Mouse (Mus musculus) midbrain, embryonic 12.5 days (tissue): ENCODE data around the gene Mzf1. TPM values are rescaled to one million over a fixed set of nuclear protein-coding genes. Genes with fewer than 3 reads are reported as not detected.

Experiments used
- ATAC-seq: fragments of 200-750 bp; cut with Nextera tagmentation; 2 replicates; pipeline ENCODE4 v1.8.0; 2017; ENCODE audit warnings: low read depth, moderate TSS enrichment, moderate library complexity; ENCODE audit not compliant: low FRiP score
- H3K27ac ChIP-seq: fragments of 300-500 bp; sonication (generic); replicated peaks from 2 replicates; pipeline ENCODE4 v1.5.1; 2016; ENCODE audit warnings: mild to moderate bottlenecking
- H3K27me3 ChIP-seq: fragments of 300-500 bp; sonication (generic); 2 replicates; pipeline ENCODE4 v1.6.1; 2016; ENCODE audit warnings: mild to moderate bottlenecking
- H3K36me3 ChIP-seq: fragments of 300-500 bp; sonication (generic); 2 replicates; pipeline ENCODE4 v1.6.1; 2016
- H3K4me1 ChIP-seq: fragments of 300-500 bp; sonication (generic); 2 replicates; pipeline ENCODE4 v1.6.1; 2016
- H3K4me2 ChIP-seq: fragments of 300-500 bp; sonication (generic); replicated peaks from 2 replicates; pipeline ENCODE4 v1.6.1; 2016; ENCODE audit warnings: mild to moderate bottlenecking, moderate library complexity
- H3K4me3 ChIP-seq: fragments of 300-500 bp; sonication (generic); 2 replicates; pipeline ENCODE4 v1.5.1; 2016; ENCODE audit warnings: mild to moderate bottlenecking
- H3K9ac ChIP-seq: fragments of 300-500 bp; sonication (generic); replicated peaks from 2 replicates; pipeline ENCODE4 v1.6.1; 2016; ENCODE audit warnings: mild to moderate bottlenecking, moderate library complexity
- H3K9me3 ChIP-seq: fragments of 300-500 bp; sonication (generic); 2 replicates; pipeline ENCODE4 v1.6.1; 2016; ENCODE audit warnings: mild to moderate bottlenecking
- WGBS: fragments of 180-500 bp; shearing (Covaris S2); methylation state at CpG from one replicate; pipeline ENCODE4 v1.1.7; 2016; 5-methylcytosine and 5-hydroxymethylcytosine counted together
- polyA plus RNA-seq: library from polyadenylated mRNA; unstranded; fragments of >200 nt; fragmentation: Nextera tagmentation; extraction: Ambion mirVana; gene quantifications from 2 replicates; pipeline ENCODE4 v1.2.1, GENCODE M21; 2016

The Mzf1 gene
- polyA plus RNA-seq, 1 experiment from 2014 or later: 5.2 TPM

DNA sequence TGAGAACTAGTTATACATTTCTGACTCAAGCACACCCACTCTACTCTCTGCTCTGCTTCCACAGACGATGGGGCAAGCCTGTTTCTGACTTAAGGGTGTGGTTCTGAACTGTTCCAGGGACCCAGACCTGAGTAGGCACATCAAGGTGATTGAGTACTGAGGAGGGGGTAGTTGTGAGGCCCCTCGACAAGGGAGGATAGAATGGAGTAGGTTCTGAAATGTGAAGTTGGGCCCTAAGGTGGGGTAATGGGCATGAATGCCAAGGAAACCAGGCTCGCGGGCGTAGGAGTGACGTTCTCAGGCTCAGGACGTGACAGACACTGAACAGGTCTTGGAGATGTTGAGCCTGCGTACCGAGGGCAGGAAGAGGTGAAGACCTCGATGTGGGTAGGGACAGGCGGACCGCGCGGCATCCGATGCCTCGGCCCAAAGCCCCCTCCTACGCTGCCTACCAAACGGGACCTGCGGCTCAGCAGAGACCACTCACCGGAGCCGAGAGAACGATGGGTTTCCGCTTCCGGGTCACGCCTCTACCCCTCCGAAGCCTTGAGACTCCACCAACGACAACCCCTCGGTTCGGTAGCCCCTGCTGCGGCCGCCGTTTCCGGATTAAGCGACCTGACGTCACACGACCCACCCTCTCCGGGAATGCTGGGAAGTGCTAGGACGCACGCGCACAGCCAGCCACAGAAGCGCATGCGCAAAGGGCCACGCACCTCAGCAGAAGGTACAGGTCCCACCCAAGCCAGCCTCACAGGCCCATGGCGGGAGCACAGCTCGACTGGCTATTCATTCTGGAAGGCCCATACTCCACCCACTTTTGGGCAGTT is 20.2 kb downstream of the Mzf1 start, which contains the start of gene Chmp2a:
Gene Chmp2a (minus strand): TSS at position 660 of the 830 bp plus-strand sequence.
- Histone ChIP-seq H3K4me2 (peak within 1 kb of the TSS; percentile 78), H3K4me3 (peak within 1 kb of the TSS; percentile 55), H3K9me3 (no peaks in the 10 kb centered on the region), H3K27me3 (no peaks in the 10 kb centered on the region), H3K27ac (peak within 1 kb of the TSS; percentile 90), H3K36me3 (peaks cover 51% of the 10 kb centered on the region), H3K4me1 (peaks cover 37% of the 10 kb centered on the region), H3K9ac (peak within 1 kb of the TSS; percentile 71)
- peak; percentile 80 for ATAC-seq
- under 1% methylated on average over 45 of the region's 45 CpGs for WGBS

DNA sequence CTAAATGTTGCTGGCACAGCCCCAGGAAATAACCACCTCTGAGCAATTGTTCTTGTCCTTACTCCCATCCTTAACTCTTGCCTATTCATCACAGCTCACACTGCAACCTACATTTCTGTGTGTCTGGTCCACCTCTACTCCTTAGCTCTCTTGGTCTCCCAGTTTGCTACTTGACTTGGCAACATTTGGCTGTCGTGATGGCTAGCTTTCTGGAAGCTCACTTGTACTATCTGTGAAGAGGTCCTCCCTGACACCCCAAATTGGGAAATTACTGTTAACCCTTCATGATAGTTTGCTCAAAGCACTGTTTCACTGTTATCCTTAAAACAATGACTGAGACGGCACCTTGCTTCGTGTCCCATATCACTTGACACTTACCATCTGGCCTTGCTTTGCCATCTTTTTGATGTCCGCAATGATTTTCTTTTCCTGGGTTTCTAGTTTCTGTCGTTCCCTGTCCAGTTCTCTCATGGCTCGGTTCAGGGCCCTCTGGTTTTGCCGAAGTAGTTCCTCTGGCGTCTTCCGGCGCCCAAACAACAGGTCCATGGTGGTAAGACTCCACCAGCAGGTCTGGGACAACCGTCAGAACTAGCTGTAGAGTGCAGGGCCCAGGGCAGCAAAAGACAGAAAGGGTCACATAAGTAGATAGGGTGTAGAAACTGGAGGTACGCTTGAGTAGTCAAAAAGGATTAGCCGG is 21.0 kb downstream of the Mzf1 start:
- no peak for ATAC-seq
- H3K27me3 ChIP-seq: no peaks in the 10 kb centered on the region
- H3K27ac ChIP-seq: peak overlapping the region; percentile 90
- H3K9me3 ChIP-seq: no peaks in the 10 kb centered on the region
- peak overlapping the region; percentile 71 for H3K9ac ChIP-seq
- H3K4me2 ChIP-seq: peak overlapping the region; percentile 78
- H3K36me3 ChIP-seq: peaks cover 59% of the 10 kb centered on the region
- WGBS: 54% methylated on average over 13 of the region's 13 CpGs
- peaks cover 29% of the 10 kb centered on the region for H3K4me1 ChIP-seq
- H3K4me3 ChIP-seq: peak overlapping the region; percentile 55

DNA sequence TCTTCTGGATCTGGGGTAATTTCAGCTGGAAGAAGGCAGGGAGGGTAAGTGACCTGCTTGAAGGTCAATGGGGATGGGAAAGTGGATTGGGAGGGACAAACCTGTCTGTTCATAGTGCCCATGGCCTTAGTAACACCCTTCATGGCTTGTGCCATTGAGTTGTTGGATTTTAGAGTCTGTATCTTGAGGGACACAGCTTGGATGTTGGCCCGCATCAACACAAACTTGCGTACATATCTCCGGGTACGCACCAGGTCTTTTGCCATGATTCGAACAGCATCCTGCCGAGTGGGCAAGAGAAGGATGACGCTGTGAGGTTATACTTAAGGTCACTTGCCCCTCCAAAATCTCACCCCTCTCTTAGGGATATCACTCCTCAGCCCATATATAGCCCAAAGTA is 22.0 kb downstream of the Mzf1 start:
- H3K4me1 ChIP-seq: peaks cover 27% of the 10 kb centered on the region
- ATAC-seq: no peak
- no peak overlapping the region for H3K4me3 ChIP-seq
- H3K9me3 ChIP-seq: no peaks in the 10 kb centered on the region
- peaks cover 70% of the 10 kb centered on the region for H3K36me3 ChIP-seq
- no peak overlapping the region for H3K27ac ChIP-seq
- no peaks in the 10 kb centered on the region for H3K27me3 ChIP-seq
- no peak overlapping the region for H3K4me2 ChIP-seq
- no peak overlapping the region for H3K9ac ChIP-seq
- 93% methylated on average over 7 of the region's 7 CpGs for WGBS

DNA sequence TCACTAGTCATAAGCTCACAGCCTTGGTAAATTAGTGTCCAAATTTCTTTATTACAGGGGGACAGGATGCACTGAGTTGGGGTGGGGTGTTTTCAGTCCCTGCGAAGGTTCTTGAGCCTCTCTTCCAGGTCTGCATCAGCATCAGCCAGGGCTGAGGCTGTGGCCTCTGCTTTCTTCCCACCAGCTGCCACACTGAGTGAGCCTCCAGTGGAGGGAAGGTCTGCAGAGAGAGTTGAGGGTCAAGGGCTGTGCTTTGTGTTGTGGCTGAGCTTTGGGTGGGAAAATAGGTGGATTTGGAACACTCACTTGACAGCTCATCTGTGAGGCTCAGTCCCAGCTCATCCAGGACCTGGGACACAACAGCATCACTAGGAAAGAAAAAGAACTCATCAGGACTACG is 22.6 kb downstream of the Mzf1 start:
- Histone ChIP-seq H3K36me3 (peaks cover 75% of the 10 kb centered on the region), H3K4me1 (peaks cover 29% of the 10 kb centered on the region), H3K4me3 (no peak overlapping the region), H3K4me2 (no peak overlapping the region), H3K27ac (no peak overlapping the region), H3K9me3 (no peaks in the 10 kb centered on the region), H3K9ac (no peak overlapping the region), H3K27me3 (no peaks in the 10 kb centered on the region)
- no peak for ATAC-seq
- 86% methylated on average over 2 of the region's 2 CpGs for WGBS

DNA sequence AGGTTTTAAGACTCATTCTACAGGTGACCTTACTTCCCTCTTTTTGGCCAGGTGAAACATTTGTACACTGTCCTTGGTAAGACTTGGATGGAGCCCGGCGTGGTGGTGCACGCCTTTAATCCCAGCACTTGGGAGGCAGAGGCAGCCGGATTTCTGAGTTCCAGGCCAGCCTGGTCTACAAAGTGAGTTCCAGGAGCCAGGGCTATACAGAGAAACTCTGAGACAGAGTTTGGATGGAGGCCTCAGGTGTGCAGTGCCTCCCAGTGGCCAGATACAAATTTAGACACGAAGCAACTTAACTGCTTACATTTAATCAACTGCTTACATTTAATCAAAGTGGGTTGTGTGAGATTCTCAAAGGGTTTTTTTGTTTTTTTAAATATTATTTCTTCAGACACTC is 23.5 kb downstream of the Mzf1 start:
- 76% methylated on average over 5 of the region's 5 CpGs for WGBS
- Histone ChIP-seq H3K9me3 (no peaks in the 10 kb centered on the region), H3K27me3 (no peaks in the 10 kb centered on the region), H3K4me3 (no peak overlapping the region), H3K4me2 (no peak overlapping the region), H3K27ac (no peak overlapping the region), H3K36me3 (peaks cover 81% of the 10 kb centered on the region), H3K4me1 (peaks cover 29% of the 10 kb centered on the region), H3K9ac (no peak overlapping the region)
- no peak for ATAC-seq

DNA sequence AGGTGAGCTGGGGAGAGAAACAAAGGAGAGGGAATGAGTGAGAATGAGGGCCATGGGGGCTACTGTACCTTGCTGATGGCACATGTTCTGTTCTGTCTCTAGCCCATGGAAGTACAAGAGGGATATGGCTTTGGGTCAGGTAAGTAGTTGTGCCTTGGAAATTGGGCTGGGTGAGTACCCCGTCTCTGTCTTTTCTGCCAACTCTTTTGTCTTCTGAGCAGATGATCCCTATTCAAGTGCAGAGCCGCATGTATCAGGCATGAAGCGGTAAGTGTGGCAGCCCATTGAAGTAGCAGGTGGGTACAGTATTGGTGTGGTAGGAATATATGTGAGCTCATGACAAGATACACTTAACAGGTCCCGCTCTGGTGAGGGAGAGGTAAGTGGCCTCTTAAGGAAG is 25.6 kb downstream of the Mzf1 start:
- 90% methylated on average over 4 of the region's 4 CpGs for WGBS
- H3K36me3 ChIP-seq: peaks cover 75% of the 10 kb centered on the region
- H3K4me2 ChIP-seq: no peak overlapping the region
- no peak overlapping the region for H3K9ac ChIP-seq
- H3K4me3 ChIP-seq: no peak overlapping the region
- H3K9me3 ChIP-seq: no peaks in the 10 kb centered on the region
- no peaks in the 10 kb centered on the region for H3K27me3 ChIP-seq
- ATAC-seq: no peak
- H3K27ac ChIP-seq: no peak overlapping the region
- H3K4me1 ChIP-seq: peaks cover 27% of the 10 kb centered on the region

DNA sequence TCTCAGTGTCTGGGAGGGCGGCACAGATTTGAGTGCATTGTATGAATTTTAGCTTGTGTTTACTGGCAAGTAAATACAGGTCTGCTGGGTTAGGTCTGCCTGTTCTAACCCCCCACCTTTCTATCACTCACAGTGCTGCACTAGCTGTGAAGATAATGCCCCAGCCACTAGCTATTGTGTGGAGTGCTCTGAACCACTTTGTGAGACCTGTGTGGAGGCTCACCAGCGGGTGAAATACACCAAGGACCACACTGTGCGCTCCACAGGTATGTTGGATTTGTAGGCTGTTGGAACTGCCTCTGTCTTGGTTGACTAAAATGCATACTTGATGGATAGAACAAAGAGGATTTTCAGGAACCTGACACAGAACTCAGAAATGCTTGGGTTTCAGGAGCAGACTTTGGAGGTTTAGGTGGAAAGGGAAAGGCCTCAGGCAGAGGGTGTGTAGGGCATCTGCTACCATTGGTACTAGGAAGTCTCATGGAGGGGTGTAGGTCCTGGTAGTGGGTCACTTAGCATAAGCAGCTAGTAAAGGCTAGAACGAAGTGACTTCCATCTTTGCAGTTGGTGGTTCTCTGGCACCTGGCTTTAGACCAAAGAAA is 29.0 kb downstream of the Mzf1 start:
- Histone ChIP-seq H3K4me2 (peak overlapping the region; percentile 97), H3K4me3 (peak overlapping the region; percentile 73), H3K9ac (peak overlapping the region; percentile 91), H3K4me1 (peaks cover 28% of the 10 kb centered on the region), H3K27me3 (no peaks in the 10 kb centered on the region), H3K27ac (peak overlapping the region; percentile 98; the same call in 1 of the 2 replicates), H3K9me3 (no peaks in the 10 kb centered on the region), H3K36me3 (peaks cover 52% of the 10 kb centered on the region)
- ATAC-seq: no peak
- 30% methylated on average over 4 of the region's 4 CpGs for WGBS

DNA sequence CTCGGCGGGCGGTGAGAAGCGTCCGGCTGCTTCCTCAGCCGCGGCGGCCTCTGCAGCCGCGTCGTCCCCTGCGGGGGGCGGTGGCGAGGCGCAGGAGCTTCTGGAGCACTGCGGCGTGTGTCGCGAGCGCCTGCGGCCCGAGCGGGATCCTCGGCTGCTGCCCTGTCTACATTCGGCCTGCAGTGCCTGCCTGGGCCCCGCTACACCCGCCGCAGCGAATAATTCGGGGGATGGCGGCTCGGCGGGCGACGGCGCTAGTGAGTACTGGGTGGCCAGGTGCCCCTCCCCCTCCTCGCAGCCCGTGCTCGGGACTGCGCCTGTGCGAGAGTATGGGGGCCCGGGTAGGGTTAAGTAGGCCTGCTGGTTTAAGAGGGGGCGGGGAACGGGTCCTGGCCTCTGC is 29.8 kb downstream of the Mzf1 start:
- Histone ChIP-seq H3K27ac (peak overlapping the region; percentile 98), H3K9me3 (no peaks in the 10 kb centered on the region), H3K36me3 (peaks cover 44% of the 10 kb centered on the region), H3K27me3 (no peaks in the 10 kb centered on the region), H3K4me1 (peaks cover 28% of the 10 kb centered on the region), H3K4me2 (peak overlapping the region; percentile 97), H3K9ac (peak overlapping the region; percentile 91), H3K4me3 (peak overlapping the region; percentile 73)
- peak; percentile 67 for ATAC-seq
- WGBS: under 1% methylated on average over 22 of the region's 44 CpGs

DNA sequence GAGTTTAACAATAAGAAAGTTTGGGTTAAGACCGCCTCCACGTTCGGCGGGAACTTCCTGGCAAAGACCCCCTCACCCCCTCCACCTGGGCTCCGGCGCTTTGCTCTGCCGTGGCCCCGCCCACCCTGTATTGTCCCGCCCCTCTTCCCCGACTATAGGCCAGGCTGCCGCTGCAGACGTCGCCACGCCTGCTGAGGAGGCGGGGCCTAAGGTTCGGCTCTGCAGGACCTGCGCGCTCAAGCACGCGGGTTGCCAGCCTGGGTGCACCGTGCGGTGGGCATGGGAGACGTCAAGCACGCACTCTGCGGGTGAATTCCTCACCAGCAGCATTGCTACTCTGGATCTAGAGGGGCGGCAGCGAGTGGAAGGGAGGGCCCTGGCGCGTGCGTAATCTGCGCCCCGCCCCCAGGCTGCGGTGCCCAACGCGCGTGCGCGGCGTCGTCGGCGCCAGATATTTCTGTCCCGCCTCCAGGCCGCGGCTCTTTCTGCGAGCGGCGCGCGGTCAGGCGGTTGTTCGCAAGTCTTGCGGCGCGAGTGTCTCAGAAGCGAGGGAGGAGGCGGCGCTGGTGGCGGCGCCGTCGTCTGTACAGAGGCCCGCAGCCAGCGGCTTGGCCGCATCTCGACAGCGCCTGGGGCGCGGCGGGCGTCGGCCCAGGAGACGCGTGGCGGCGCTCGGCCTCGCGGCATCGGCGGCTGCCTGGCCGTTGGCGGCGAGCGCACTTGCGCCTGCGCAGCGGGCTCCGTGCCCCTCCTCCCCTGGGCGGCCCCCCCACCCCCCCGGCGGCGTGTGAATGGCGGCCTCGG is 30.4 kb downstream of the Mzf1 start:
- Histone ChIP-seq H3K4me2 (peak overlapping the region; percentile 97), H3K27ac (peak overlapping the region; percentile 98), H3K4me3 (peak overlapping the region; percentile 73), H3K27me3 (no peaks in the 10 kb centered on the region), H3K36me3 (peaks cover 37% of the 10 kb centered on the region), H3K4me1 (peaks cover 28% of the 10 kb centered on the region), H3K9ac (peak overlapping the region; percentile 91), H3K9me3 (no peaks in the 10 kb centered on the region)
- under 1% methylated on average over 83 of the region's 95 CpGs for WGBS
- peak; percentile 86 for ATAC-seq

DNA sequence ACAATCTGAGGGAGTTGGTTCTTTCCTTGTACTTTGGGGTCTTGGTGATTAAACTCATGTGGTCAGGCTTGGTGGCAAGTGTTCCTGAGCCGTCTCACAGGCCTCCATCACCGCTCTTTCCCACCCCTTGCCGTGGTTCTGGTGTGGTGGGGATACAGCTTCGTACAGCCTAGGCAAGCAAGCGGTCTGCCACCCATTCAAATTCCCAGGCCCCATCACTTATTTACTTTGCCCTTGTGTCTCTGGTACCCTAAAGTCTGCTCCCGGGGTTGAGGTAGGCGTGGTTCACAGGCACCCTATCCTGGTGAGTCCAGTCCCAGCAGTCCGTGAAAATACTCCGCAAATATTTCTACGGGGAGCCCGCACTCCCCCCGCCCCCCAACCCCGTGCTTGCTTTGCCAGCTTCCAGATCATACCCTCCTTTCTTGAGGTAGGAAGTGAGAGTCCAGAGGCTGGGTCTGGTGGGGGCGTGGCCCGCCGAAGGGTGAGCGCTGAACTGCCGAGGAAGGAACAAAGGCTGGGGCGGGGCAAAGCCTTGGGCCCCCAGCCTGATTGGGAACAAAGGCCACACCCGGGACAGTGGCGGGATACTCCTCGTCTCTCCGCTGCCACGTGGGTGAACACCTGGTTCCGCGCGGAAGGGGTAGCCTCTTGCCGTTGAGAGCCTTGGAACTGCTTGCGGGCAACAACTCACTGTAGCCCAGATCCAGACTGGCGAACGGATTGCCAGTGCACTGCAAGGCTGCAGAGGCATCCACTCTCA is 31.6 kb downstream of the Mzf1 start:
- WGBS: 4% methylated on average over 31 of the region's 31 CpGs
- H3K27ac ChIP-seq: peak overlapping the region; percentile 98
- ATAC-seq: peak; percentile 67

DNA sequence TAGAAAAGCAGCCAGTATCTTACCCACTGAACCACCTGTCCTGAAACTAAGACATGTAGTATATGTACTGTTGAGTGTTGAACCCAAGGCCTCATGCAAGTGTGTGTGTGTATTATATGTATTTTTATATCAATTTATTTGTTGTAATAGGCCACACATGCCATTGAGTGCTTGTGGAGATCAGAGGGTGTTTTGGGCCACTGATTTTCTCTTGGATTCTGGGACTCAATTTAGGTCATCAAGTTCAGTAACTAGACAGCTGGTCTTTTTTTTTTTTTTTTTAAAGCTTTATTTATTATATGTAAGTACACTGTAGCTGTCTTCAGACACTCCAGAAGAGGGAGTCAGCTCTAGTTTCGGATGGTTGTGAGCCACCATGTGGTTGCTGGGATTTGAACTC is 39.3 kb downstream of the Mzf1 start:
- Histone ChIP-seq H3K27me3 (no peaks in the 10 kb centered on the region), H3K4me2 (no peak overlapping the region), H3K4me1 (peaks cover 5% of the 10 kb centered on the region), H3K36me3 (no peaks in the 10 kb centered on the region), H3K27ac (no peak overlapping the region), H3K4me3 (no peak overlapping the region), H3K9ac (no peak overlapping the region), H3K9me3 (no peaks in the 10 kb centered on the region)
- WGBS: 84% methylated on average over 1 of the region's 1 CpGs
- ATAC-seq: no peak

More for the DNA sequence above, 31.6 kb downstream of the Mzf1 start:
- Histone ChIP-seq H3K9me3 (no peaks in the 10 kb centered on the region), H3K4me1 (peaks cover 28% of the 10 kb centered on the region), H3K36me3 (peaks cover 25% of the 10 kb centered on the region), H3K4me2 (peak overlapping the region; percentile 97), H3K27me3 (no peaks in the 10 kb centered on the region), H3K9ac (peak overlapping the region; percentile 72), H3K4me3 (peak overlapping the region; percentile 73)
